Mouse (Mus musculus) heart, adult 2 months (tissue): ENCODE data around the gene A730009L09Rik.

Source experiments
- CTCF ChIP-seq: fragments of 200-600 bp; IDR thresholded peaks from 2 replicates; pipeline ENCODE4 v1.8.1; 2022; ENCODE audit warnings: antibody characterized with exemption, mild to moderate bottlenecking, moderate library complexity
- EP300 ChIP-seq: fragments of 200-500 bp; IDR thresholded peaks from 2 replicates; pipeline ENCODE4 v1.6.1; 2011; ENCODE audit warnings: low read depth, low read length, control low read depth; ENCODE audit not compliant: insufficient read depth
- POLR2A ChIP-seq: fragments of 200-500 bp; IDR thresholded peaks from 2 replicates; pipeline ENCODE4 v1.6.1; 2011; ENCODE audit warnings: mild to moderate bottlenecking, low read depth, low read length, control low read depth; ENCODE audit not compliant: insufficient read depth

DNA sequence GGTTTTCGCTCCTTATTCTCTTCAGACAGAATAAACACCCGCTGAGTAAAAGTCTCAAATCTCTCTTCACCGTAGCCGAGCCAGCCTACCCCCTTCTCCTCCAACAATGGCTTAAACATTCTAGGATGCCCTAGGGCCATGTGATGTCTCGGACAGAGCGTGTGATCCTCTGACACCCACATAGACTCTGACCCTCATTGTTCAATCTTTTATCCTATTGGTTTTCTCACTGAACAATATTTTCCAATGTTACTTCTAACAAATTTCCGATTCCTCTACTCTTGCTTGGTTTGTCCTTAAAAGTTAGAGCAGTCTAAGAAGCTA is 45.3 kb downstream of the A730009L09Rik start:
- TF ChIP-seq POLR2A (no peak), CTCF (no peak), EP300 (no peak)
